Mouse (Mus musculus): Measurements from ENCODE around the gene Trim31. TPM values are rescaled to one million over a fixed set of nuclear protein-coding genes. Genes with fewer than 3 reads are reported as not detected.

The Trim31 gene
- polyA plus RNA-seq, 1 experiment from 2014 or later: not detected

DNA sequence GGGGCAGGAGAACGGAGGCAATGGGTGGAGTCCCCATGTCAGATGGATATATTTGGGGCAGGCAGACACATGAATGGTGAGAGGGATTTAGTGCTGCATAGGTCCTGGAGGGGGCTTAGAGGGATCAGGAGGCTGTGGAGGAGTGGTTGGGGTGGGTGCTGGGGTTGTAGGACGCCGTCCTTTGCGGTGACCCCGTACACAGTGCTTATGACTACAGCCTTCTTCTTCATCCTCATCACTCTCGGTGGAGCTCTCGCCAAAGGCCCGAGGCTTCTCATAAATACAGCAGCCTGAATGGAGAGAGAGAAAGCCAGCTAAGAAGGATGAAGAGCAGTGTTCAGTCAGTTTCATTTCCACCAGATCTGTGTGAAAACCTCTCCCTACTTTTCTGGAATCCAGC, 51.3 kb downstream of the Trim31 start:
- H3K9ac ChIP-seq (replicated peaks; ENCODE audit: low read length): no peak overlapping the region
- DNase-seq (ENCODE audit: low spot score): no peak
- H3K4me3 ChIP-seq (ENCODE audit: low read depth, low read length): no peak overlapping the region
- no peak for ATAC-seq (replicated peaks; ENCODE audit: insufficient number of reproducible peaks, low FRiP score, low TSS enrichment, low read depth)
- H3K9me3 ChIP-seq (replicated peaks; ENCODE audit: control insufficient read depth, low read length): no peaks in the 10 kb centered on the region
- H3K27me3 ChIP-seq (ENCODE audit: control insufficient read depth, insufficient read depth, low read length): peaks cover 17% of the 10 kb centered on the region
- H3K4me1 ChIP-seq (ENCODE audit: control insufficient read depth, insufficient read depth, low read length): no peaks in the 10 kb centered on the region
- WGBS: 92% methylated on average over 8 of the region's 8 CpGs
- H3K4me2 ChIP-seq (ENCODE audit: low read depth, low read length): no peak overlapping the region
- H3K27ac ChIP-seq (replicated peaks; ENCODE audit: low read depth, low read length): no peak overlapping the region
- no peaks in the 10 kb centered on the region for H3K36me3 ChIP-seq (replicated peaks; ENCODE audit: control insufficient read depth, insufficient read depth, low read depth, low read length)

DNA sequence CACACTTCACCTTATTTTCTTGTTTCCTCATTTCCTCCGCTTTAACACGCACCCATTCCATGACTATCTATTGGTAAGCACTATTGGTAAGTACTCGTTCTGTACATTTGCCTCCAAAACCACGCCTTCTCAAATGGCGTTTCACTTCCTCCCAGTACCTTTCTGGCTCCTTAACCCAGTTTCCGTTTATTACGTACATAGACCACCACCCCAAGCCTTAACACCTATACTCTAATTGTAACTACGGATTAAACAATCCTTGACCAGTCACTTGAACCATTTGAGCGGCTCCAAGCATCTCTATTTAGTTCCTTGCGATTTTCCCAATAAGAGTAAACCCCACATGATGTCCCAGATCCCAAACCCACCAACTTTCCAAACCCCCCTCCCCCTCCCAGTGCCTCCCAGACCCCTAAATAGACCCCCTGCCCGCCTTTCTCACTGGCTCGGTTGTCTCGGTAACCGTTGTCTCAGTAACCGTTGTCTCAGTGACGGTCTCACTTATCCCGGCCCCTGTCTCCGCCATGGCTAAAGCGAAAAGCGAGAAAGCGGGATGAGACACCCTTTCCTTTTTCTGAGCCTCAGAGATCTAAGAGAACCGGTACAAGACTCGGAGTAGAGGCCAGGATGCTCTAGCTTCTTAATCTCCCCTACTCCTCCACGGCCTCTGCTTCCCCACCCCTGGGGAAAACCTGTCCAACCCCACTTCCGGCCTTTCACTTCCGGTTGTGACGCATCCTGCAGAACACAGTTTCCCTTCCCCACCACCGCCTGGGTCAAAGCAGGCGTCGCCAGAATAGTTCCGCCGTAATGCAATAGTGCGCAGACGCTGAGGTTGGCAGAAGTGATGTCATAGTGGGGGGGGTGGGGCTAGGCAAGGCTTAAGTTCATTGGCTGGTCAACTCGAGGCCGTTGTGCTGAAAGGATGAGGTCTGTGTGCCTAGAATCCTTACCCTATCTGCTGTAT, 53.3 kb downstream of the Trim31 start, which contains the start of gene Ppp1r11:
Gene Ppp1r11, minus strand, starts transcription at position 761 of the 967 bp plus-strand sequence.
- Histone ChIP-seq H3K36me3 (replicated peaks; ENCODE audit: control insufficient read depth, insufficient read depth, low read depth, low read length) (no peaks in the 10 kb centered on the region), H3K27me3 (ENCODE audit: control insufficient read depth, insufficient read depth, low read length) (peaks cover 2% of the 10 kb centered on the region; the same call in 1 of the 2 replicates)
- 2% methylated on average over 36 of the region's 36 CpGs for WGBS

DNA sequence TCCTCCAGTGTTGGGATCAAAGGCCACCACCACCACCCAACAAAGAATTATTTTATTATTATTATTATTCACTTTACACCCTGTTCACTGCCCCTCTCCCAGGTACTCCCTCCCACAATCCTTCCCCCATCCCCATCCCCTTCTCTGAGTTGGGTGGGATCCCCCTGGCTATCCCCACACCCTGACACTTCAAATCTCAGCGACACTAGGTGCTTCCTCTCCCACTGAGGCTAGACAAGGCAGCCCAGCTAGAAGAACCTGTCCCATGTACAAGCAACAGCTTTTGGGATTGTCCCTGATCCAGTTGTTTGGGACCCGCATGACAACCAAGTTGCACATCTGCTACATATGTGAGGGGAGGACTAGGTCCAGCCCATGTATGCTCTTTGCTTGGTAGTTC, 54.7 kb downstream of the Trim31 start:
- ATAC-seq (replicated peaks; ENCODE audit: insufficient number of reproducible peaks, low FRiP score, low TSS enrichment, low read depth) (no peak), DNase-seq (ENCODE audit: low spot score) (no peak)
- no peak overlapping the region for H3K9ac ChIP-seq (replicated peaks; ENCODE audit: low read length)
- 93% methylated on average over 2 of the region's 2 CpGs for WGBS
- no peak overlapping the region for H3K4me2 ChIP-seq (ENCODE audit: low read depth, low read length)
- no peaks in the 10 kb centered on the region for H3K27me3 ChIP-seq (ENCODE audit: control insufficient read depth, insufficient read depth, low read length)
- no peak overlapping the region for H3K4me3 ChIP-seq (ENCODE audit: low read depth, low read length)
- H3K9me3 ChIP-seq (replicated peaks; ENCODE audit: control insufficient read depth, low read length): no peaks in the 10 kb centered on the region
- H3K36me3 ChIP-seq (replicated peaks; ENCODE audit: control insufficient read depth, insufficient read depth, low read depth, low read length): no peaks in the 10 kb centered on the region
- H3K27ac ChIP-seq (replicated peaks; ENCODE audit: low read depth, low read length): no peak overlapping the region
- no peaks in the 10 kb centered on the region for H3K4me1 ChIP-seq (ENCODE audit: control insufficient read depth, insufficient read depth, low read length)

More for the DNA sequence above, 53.3 kb downstream of the Trim31 start, which contains the start of gene Ppp1r11:
- H3K9ac ChIP-seq (replicated peaks; ENCODE audit: low read length): peak within 1 kb of the TSS; percentile 70
- H3K4me3 ChIP-seq (ENCODE audit: low read depth, low read length): peak within 1 kb of the TSS; percentile 73
- ATAC-seq (replicated peaks; ENCODE audit: insufficient number of reproducible peaks, low FRiP score, low TSS enrichment, low read depth): peak; percentile 93
- peak within 1 kb of the TSS; percentile 47; the same call in 1 of the 2 replicates for H3K27ac ChIP-seq (replicated peaks; ENCODE audit: low read depth, low read length)
- peak within 1 kb of the TSS; percentile 61 for H3K4me2 ChIP-seq (ENCODE audit: low read depth, low read length)
- DNase-seq (ENCODE audit: low spot score): peak; percentile 99
- no peaks in the 10 kb centered on the region for H3K4me1 ChIP-seq (ENCODE audit: control insufficient read depth, insufficient read depth, low read length)
- no peaks in the 10 kb centered on the region for H3K9me3 ChIP-seq (replicated peaks; ENCODE audit: control insufficient read depth, low read length)

DNA sequence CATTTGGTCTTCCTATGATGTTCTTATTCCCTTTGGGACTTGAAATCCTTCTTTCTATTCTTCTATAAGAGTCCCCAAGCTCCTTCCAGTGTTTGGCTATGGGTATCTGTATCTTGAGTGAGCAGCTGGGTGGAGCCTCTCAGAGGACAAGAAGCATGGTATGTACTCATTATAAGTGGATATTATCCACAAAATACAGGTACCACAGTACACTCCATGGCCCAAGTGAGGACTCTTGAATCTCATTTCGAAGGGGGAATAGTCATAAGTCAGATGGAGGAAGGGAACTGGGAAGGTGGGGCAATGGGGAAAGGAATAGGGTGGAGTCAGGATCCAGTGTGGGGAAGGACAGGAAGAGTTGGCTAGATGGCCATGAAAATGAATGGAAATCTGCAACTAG, 55.1 kb downstream of the Trim31 start:
- ATAC-seq (replicated peaks; ENCODE audit: insufficient number of reproducible peaks, low FRiP score, low TSS enrichment, low read depth): no peak
- Histone ChIP-seq H3K27ac (replicated peaks; ENCODE audit: low read depth, low read length) (no peak overlapping the region), H3K4me2 (ENCODE audit: low read depth, low read length) (no peak overlapping the region), H3K9me3 (replicated peaks; ENCODE audit: control insufficient read depth, low read length) (no peaks in the 10 kb centered on the region), H3K27me3 (ENCODE audit: control insufficient read depth, insufficient read depth, low read length) (no peaks in the 10 kb centered on the region), H3K36me3 (replicated peaks; ENCODE audit: control insufficient read depth, insufficient read depth, low read depth, low read length) (no peaks in the 10 kb centered on the region), H3K4me1 (ENCODE audit: control insufficient read depth, insufficient read depth, low read length) (no peaks in the 10 kb centered on the region), H3K4me3 (ENCODE audit: low read depth, low read length) (no peak overlapping the region), H3K9ac (replicated peaks; ENCODE audit: low read length) (no peak overlapping the region)
- no peak for DNase-seq (ENCODE audit: low spot score)
- WGBS: 89% methylated on average over 1 of the region's 1 CpGs

DNA sequence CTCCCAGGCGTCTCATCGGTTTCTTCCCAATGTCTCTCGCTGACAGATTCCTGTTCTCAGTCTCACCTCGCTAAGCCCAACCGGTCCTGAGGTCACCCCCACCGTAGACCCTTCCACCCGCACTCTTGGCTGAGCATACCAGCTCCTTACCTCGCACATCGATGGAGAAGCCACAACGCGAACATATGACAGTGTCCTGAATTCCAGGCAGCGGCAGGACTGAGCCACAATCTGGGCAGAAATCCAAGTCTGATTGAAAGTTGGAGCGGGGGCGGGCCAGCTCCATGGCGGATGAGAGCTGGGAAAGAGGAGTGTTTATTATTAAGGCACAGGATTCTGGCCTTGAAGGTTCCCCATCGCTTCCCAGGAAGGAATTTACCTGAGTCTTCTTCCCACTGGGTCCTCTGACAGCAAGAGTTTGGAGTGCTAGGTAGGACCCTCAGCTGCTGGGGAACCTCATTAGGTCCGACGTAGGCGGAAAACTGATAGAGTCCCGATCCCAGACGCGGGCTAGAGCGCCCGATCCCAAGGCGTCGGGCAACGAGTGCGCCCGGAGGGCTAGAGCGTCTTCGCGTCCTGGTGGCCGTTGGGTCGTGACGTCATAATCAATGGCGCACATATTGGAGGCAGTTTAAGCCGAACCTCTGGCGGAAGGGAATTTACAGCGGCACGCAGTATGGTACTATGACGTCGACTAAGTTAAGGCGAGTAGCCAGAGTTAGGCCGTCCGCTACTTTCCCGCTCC, 60.3 kb downstream of the Trim31 start, which contains the start of the genes Znrd1 and Znrd1as:
Gene Znrd1, minus strand, starts transcription at position 561 of the 745 bp plus-strand sequence.
Gene Znrd1as, plus strand, starts transcription at position 594 of the 745 bp plus-strand sequence.
- peak within 1 kb of the TSS; percentile 82 for H3K4me2 ChIP-seq (ENCODE audit: low read depth, low read length)
- no peaks in the 10 kb centered on the region for H3K4me1 ChIP-seq (ENCODE audit: control insufficient read depth, insufficient read depth, low read length)
- DNase-seq (ENCODE audit: low spot score) (peak; percentile 99), ATAC-seq (replicated peaks; ENCODE audit: insufficient number of reproducible peaks, low FRiP score, low TSS enrichment, low read depth) (peak; percentile 95)
- no peaks in the 10 kb centered on the region for H3K27me3 ChIP-seq (ENCODE audit: control insufficient read depth, insufficient read depth, low read length)
- under 1% methylated on average over 46 of the region's 46 CpGs for WGBS
- 0 out of 2 replicates have a peak within 1 kb of the TSS, but pooled peaks have one; percentile 28 for H3K27ac ChIP-seq (replicated peaks; ENCODE audit: low read depth, low read length)
- no peaks in the 10 kb centered on the region for H3K9me3 ChIP-seq (replicated peaks; ENCODE audit: control insufficient read depth, low read length)
- H3K4me3 ChIP-seq (ENCODE audit: low read depth, low read length): peak within 1 kb of the TSS; percentile 68
- H3K36me3 ChIP-seq (replicated peaks; ENCODE audit: control insufficient read depth, insufficient read depth, low read depth, low read length): no peaks in the 10 kb centered on the region
- H3K9ac ChIP-seq (replicated peaks; ENCODE audit: low read length): peak within 1 kb of the TSS; percentile 84

DNA sequence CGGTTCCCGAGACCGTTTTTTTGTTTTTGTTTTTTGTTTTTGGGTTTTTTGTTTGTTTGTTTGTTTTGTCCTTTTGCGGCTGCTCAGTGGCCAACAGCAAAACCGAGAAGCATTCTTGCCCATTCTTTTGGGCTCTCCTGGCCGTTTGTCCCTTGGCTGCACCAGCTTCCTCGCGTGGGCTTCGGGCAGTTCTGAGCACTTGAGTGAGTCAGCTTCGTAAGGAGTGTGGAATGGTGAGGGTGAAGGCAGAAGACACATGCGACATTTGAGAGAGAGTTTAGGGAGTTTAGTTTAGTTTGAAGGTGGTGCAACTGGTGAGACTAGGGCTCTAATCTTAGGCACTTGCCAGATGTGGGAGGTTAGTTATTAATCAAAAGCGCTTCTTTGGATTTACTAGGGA, 61.0 kb downstream of the Trim31 start:
- Histone ChIP-seq H3K27ac (replicated peaks; ENCODE audit: low read depth, low read length) (no peak overlapping the region), H3K9me3 (replicated peaks; ENCODE audit: control insufficient read depth, low read length) (no peaks in the 10 kb centered on the region), H3K36me3 (replicated peaks; ENCODE audit: control insufficient read depth, insufficient read depth, low read depth, low read length) (no peaks in the 10 kb centered on the region), H3K9ac (replicated peaks; ENCODE audit: low read length) (peak overlapping the region; percentile 78), H3K4me1 (ENCODE audit: control insufficient read depth, insufficient read depth, low read length) (no peaks in the 10 kb centered on the region), H3K4me3 (ENCODE audit: low read depth, low read length) (peak overlapping the region; percentile 68), H3K27me3 (ENCODE audit: control insufficient read depth, insufficient read depth, low read length) (no peaks in the 10 kb centered on the region), H3K4me2 (ENCODE audit: low read depth, low read length) (peak overlapping the region; percentile 76)
- DNase-seq (ENCODE audit: low spot score) (no peak), ATAC-seq (replicated peaks; ENCODE audit: insufficient number of reproducible peaks, low FRiP score, low TSS enrichment, low read depth) (no peak)
- 10% methylated on average over 12 of the region's 12 CpGs for WGBS
